Mouse (Mus musculus): ENCODE results near the gene Pde6d.
"Not testable (repeated sequence)": the region's sequence is repeated elsewhere in the genome, so short reads cannot be mapped to it uniquely, and the experiment has no call there.

The Pde6d gene

GRCm38 (mm10) chr1:86525499-86526115 lies 56.8 kb downstream of the Pde6d start:
- DNase-seq, result peak; percentile 71

- peak; percentile 100 for DNase-seq
These were observed 57.6 kb downstream of the Pde6d start for GRCm38 (mm10) chr1:86524619-86525498.

DNA sequence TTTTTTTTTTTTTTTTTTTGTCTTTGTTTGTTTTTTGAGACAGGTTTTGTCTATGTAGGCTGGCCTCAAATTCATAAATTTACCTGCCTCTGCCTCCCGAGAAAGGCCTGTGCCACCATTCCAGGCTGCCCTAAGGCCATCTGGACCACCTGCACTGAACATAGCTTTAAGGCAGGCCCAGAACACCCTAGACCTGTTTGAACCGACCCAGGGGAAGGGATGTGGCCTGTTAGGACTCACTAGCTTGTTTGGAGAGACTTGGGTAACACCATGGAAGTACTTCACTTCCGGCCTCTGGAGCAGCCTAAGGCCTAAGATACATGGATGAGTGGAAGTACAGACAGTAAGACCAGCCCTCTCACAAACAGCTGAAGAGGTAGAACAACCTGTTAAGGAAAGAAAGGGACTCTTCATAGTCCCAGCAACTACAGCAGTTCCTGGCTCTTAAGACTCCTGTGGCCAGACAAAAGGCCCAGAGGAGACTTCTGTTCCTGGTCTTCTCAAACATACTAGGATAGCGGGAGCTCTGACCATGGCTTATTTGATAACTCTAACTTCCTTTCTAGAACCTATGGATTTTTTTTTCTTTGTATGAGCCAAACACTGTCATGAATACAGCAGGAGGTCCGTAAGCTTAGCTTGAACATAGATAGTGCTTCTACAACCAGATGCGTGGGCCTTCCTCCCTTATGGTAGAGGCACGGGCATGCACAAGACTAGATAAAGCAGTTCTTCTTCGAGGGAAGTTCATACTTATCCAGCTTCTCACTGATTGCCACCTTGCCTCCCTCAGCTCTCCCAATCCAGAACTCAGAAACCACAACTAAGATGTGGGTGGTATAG lies 58.4 kb downstream of the Pde6d start:
- DNase-seq, result no peak

DNA sequence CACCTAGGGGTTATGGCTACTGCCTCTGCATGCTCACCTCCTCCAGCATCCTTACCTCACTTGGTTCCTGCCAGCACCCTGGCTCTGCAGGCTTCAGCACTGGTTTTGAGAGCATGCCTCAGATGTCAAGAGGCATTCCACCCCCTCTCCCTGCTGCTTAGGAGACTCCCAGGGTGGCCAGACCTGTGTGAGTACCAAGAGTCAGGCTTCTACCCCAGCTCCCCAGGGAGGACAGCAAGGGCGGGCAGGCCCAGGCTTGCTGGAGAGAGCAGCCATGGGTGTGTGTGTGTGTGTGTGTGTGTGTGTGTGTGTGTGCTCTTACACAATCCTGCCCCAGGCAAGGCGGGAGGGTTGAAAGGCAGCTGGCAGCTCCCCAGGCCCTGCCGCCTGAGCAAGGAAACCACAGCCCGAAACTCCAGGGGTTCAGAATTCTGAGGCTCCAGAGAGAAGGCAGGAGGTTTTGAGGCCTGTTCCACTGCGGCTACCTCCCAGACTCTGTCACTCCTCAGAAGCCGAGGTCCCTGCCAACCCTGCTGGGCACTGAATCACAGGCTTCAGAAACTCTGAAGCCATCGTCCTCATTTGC lies 60.0 kb downstream of the Pde6d start:
- no peak for DNase-seq

- no peak for DNase-seq
These were observed 62.1 kb downstream of the Pde6d start for GRCm38 (mm10) chr1:86520361-86520760.

DNA sequence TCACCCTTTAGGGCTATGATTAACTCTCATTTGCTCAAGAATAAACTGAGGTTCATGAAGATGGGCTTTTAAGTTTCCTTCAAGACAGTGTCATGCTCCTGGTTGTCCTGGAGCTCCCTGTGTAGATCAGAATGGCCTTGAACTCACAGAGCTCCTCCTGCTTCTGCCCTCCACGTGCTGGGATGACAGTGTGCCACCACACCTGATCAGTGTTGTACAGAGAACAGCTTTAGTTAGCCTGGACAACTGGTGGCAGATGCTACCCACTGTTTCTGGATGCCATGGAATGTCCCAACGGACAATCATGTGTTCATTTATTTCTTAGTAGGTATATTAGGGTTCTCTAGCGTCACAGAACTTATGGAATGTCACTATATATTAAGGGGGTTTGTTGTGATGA lies 65.4 kb downstream of the Pde6d start:
- no peak for DNase-seq

DNA sequence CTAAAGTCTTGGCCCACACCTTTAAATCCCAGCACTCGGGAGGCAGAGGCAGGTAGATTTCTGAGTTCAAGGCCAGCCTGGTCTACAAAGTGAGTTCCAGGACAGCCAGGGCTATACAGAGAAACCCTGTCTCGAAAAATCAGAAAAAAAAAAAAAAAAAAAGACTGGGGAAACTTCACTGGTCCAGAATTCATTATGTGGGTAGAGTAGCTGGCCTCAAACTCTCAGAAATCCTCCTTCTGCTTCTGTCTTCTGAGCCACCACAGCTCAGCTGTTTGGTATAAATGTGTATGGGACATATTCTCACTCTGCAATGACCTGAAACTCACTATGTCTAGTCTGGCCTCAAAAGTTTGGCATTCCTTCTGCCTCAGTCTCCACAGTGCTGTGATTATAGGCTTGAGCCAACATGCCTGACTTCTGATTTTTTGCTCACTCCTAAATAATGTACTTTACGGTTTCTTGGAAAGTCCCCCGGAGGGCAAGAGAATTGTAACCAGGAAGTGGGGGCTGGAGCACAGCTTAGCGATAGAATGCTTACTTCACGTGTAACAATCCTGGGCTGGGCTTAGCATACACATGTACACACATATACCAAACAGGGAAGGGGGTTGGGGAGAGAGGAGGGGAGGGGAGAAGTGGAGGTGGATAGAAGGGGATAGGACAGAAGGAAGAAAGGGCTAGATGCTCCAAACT lies 66.6 kb downstream of the Pde6d start:
- no peak for DNase-seq

GRCm38 (mm10) chr1:86513031-86513430 lies 69.4 kb downstream of the Pde6d start:
- DNase-seq, result not testable (repeated sequence)

GRCm38 (mm10) chr1:86512154-86512720 lies 70.2 kb downstream of the Pde6d start:
- no peak for DNase-seq

GRCm38 (mm10) chr1:86510676-86511441 lies 71.6 kb downstream of the Pde6d start:
- DNase-seq, result no peak

- no peak for DNase-seq
These were observed 72.2 kb downstream of the Pde6d start for GRCm38 (mm10) chr1:86510266-86510665.

GRCm38 (mm10) chr1:86509410-86509809 lies 73.0 kb downstream of the Pde6d start:
- DNase-seq, result peak; percentile 73

DNA sequence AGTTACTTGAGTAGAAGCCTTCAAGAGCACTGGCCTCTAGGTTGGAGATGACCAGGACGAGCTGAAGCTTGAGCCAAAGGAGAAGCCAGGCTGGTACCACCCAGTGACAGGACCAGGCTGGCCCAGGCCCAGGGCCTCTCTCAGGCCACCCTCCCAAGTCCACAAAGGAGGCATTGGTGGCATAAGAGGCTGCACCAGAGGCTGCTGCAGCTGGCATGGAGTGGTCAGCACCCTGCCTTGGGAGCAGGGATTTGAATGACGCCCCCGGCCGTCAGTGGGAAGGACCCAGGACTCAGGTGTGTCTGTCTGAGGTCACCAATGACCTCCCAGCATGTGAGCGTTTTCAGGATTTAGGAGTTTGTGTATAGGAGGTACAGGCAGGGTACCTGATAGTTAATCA lies 74.6 kb downstream of the Pde6d start:
- DNase-seq, result no peak

DNA sequence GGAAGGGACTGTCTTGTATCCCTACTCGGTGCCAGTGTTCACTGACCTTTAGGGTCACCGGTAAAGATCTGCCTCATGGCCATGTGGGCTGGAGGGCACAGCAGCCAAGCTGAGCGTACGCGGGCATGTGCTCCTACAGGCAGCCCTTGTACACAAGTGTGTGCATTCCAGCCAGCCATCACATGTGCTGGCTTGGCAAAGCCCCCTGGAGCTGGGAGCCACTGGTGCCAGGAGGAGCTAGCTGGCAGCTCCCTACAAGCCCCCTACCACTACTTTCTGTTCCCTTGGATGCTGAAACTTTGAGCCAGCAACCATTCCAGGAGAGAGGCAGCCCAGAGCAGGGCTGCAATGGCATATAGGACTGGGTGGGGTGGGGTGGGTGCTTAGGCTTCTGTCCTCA lies 76.0 kb downstream of the Pde6d start:
- no peak for DNase-seq

GRCm38 (mm10) chr1:86505461-86505860 lies 77.0 kb downstream of the Pde6d start:
- no peak for DNase-seq

DNA sequence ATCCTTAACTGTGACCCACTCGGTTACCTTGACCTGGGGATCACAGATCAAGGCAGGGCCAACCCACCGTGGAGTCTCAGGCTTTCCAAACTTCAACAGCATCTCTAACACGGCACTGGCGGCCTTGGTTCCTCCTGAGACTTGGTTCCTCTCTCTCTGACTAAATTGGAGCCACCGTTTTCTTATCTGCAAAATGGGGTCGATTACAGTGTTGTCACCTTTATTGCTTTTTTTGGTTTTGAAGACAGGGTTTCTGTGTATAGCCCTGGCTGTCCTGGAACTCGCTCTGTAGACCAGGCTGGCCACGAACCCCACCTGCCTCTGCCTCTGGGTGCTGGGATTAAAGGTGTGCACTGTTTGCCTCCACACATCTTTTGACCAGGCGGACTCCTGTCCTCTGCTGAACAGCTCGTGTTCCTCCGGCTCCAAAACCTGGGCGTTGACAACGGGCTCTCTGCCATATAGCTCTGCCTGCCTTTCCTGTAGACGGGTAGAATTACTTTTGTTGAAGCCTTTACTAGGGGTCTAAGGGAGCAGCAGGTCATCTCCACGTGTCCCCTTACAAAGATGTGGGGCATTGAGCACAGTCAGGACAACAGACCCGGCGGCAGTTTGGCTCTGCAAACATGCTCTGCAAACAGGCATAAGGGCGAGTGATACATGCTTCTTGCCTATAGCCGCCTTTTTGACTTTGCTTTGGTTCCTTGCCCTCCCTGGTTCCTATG lies 77.6 kb downstream of the Pde6d start:
- no peak for DNase-seq

- peak; percentile 90 for DNase-seq
These were observed 78.3 kb downstream of the Pde6d start for GRCm38 (mm10) chr1:86503906-86504696.

DNA sequence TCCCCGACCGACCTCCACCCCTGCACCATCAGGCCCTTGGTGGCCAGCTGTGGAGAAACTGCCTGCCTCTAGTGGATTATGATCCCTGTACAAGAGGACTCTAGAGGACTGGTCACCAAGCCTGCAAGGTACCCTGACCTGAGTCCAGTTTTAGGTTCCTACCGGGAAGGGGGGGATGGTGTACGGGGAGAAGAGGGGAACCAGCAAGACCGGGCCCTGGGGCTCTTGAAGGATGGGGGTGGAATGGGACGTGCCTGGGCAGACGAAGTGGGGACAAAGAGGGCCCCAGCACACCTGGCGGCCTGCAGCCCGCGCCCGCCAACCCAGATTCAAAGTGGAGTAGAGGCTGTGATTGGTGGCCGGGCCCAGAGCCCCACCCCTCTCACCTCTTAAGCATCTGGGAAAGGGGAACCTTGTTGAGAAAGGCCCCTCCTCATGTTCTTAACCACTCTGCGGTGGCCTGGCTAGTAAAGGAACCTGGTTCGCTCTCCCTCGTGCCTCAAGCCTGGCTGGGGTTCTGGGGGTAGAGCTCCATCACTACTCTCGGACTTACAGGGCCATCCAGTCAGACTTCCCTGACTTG lies 79.2 kb downstream of the Pde6d start:
- DNase-seq, result no peak
